Mouse (Mus musculus): ENCODE measurements around the gene Frmd6.

The Frmd6 gene

DNA sequence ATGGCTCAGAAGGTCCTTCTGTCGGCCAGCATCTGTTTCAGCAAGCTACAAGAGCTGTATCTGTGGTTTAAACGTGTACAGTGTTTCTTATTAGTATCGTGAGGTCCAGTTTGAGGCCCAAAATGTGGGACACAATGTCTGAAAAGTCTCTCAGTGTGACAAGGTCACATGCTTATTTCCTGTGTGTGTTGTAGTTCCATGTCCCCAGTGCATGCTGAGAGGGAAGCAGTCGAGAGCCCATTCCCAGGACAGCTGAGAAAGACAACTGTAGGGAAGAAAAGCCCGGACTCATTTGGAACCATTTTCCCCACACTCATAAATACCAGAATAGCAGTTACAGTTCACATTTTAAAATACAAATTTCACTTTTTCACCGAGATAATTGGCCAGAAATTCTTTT, 13.5 kb upstream of the Frmd6 start:
- DNase-seq = peak in 1 of 2 experiments; percentile 20

- peak; percentile 74 to 79 for DNase-seq
Measured at GRCm38 (mm10) chr12:70812176-70812575, 13.1 kb upstream of the Frmd6 start.

DNA sequence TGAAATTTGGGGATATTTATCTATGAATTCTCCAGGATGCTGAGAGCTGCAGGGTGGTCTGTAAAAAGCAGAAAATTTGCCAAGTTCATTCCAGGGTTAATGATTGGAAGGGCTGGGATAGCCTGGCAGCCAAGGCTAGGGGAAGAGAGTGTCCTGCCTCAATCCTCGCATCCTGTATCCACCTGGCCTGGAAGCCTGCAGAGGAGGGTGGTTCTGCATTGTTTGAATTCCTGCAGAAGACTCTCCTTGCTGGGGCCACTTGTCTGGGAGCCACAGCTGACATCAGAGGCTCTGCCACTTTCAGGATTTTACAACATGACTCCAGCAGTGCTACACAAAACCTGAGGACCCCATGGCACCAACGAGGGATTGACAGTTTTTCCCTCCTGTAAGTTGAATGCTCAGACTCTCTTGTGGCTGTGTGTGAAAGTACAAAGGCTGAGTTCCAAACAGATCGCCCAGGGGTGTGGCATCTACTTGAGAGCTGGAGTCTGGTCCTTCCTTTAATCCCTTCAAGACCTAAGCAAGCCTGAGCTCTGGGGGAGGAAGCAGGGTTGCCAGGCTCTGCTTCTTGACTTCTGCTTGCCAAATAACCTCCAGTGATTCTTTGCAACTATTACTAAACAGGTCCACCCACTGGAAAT, 12.4 kb upstream of the Frmd6 start:
- DNase-seq = no peak

DNA sequence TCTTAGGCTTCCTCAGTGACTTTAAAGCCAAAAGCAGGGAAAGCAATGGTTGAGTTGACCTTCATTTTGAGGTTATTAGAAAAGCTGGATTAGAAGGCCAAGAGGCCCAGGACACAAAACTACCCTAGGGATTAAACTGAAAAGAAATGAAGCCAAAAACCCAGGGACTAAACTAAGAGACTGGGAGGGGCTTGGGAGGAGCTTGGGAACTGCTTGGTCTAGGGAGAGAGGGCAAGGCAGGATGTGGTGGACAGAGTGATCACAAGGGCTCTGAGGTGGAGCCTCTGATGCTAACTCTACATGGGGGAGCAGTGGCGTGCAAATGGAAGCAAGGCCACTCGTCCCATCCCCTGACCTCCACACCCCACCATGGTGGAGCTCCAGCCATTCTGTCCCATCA, 8.6 kb upstream of the Frmd6 start:
- no peak for DNase-seq

- no peak for DNase-seq
Measured at GRCm38 (mm10) chr12:70824017-70824416, 1.3 kb upstream of the Frmd6 start.

DNA sequence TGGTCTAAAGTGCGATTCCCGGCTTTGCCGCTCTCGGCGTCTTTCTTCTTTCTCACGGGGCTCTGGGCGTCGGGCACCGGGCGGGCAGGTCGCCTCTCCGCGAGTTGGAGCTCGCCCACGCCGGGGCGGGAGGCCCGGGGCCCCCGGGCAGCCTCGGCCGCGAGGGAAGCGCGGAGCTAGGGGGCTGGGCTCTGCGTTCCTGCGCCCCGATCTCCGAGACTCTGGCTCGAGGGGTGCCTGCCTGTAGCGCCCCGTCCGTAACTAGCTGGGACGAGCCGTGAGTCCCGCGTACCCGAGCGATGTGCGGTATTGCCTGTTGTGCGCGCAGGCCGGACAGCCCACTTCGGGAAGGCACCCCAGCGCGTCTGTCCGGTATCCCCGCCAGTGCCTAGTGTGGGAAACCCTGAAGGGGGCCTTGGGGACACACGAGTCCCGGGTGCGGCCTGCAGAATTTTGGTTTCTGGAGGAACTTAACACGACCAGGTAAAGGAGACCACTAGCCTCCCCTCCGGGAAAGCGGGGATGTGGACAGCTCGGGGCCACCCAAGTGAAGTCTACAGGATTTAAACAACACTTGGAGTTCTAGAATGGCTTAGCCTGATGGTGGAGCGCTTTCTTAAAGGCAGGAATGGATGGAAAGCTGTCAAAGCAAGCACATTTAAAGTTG, 470 bp downstream of the Frmd6 start:
- DNase-seq = peak in 1 of 2 experiments; percentile 58

GRCm38 (mm10) chr12:70826318-70827072, 1.2 kb downstream of the Frmd6 start:
- peak; percentile 39 to 41 for DNase-seq

GRCm38 (mm10) chr12:70827187-70827900, 2.0 kb downstream of the Frmd6 start:
- DNase-seq = peak in 1 of 2 experiments; percentile 10

GRCm38 (mm10) chr12:70827901-70828271, 2.6 kb downstream of the Frmd6 start:
- DNase-seq = no peak

DNA sequence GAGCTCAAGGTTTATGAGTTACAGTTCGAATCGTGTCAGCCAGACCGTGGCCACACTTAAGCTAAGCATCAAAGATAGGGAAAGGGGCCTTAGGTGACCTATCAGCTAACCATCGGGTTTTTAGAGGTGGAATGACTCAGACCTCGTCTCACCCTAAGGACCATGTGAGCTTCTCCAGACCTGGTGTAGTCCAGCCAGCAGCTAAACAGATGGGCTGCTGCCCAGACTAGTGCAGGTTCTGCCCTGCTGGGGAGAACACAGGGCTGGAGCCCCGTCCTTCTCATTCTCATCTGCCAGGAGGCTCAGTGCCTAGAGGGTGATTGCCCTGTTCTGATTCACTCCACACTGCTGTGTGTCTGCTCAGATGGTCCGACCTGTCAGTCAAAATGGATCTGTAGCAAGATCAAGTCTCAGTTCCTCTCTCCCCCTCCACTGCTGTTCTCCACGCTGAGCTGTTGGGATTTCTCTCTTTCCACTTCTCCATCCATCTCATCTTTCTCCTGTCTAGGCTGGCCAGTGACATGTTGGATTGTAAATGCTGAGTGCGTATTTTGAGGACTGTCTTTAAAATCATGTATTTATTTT, 5.8 kb downstream of the Frmd6 start:
- DNase-seq = peak; percentile 49 to 59

DNA sequence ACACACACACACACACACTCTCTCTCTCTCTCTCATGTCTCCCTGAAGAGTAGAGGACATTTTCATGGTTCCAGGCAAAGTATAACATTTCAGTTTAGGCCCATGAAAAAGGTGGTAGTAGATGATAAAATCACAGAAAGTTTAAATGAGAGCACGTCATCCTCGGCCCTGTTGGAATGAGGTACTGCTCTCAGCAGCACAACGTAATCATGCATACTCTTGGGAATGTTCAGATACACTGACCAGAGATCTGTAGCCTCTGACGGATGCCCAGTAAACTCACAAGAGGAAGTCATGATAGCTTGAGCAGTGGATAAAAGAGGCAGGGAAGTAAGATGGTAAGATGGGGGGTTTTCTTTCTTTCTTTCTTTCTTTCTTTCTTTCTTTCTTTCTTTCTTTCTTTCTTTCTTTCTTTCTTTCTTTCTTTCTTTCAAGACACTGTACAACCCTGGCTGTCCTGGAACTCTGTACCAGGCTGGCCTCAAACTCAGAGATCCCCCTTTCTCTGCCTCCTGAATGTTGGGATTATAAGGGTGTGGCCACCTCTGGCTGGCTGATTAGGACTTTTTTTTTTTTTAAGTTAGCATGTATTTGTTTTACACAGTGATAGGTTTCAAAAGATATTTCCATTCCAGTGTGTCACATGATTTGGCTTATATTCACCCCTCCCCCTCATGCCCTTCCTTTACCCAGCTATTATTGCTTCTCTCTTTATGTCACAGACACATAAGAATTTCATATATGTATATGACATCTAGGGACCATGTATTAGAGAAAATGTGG, 7.1 kb downstream of the Frmd6 start:
- no peak for DNase-seq

- DNase-seq = peak in 1 of 2 experiments; percentile 53
Measured at GRCm38 (mm10) chr12:70833050-70833449, 7.7 kb downstream of the Frmd6 start.

DNA sequence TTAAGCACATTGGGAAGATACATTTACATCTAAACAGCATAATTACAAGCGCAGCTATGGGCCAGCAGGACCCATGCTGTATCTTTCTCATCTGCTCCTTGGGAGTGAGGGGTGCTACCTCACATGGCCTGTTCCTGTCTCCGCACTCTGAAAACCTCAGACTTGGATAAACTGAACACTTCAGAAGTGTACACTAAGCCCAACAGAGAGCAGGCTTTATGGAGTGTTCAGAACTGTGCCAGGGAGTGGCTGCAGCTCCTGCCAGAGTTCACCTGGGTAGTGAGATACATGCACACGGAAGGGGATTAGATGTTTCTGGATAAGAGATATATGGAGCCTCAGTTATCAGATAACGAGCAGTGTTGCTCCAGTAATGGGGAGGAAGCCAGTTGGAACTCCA, 8.7 kb downstream of the Frmd6 start:
- no peak for DNase-seq

GRCm38 (mm10) chr12:70835004-70835403, 9.7 kb downstream of the Frmd6 start:
- peak in 1 of 2 experiments; percentile 29 for DNase-seq

- peak; percentile 62 to 65 for DNase-seq
Measured at GRCm38 (mm10) chr12:70837792-70838321, 12.5 kb downstream of the Frmd6 start.

DNA sequence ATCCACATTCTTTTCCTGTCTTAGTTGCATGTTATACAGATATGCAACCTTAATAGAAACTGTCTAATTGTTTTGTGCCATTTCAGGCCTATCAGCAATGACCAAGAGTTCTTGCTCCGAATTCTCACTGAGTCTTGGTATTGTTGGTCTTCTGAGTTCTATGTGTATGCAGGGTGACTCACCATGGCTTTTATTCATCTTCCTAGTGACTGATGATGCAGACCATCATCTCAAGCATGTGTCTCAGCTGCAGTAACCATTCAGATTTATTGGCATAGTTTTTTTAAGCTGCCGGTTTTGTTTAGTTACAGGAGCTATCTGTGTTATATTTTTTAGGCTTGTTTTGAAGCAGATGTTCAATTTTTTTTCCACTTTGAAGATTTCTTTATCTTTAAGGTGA, 20.1 kb downstream of the Frmd6 start:
- no peak for DNase-seq

- DNase-seq = no peak
Measured at GRCm38 (mm10) chr12:70849024-70849423, 23.7 kb downstream of the Frmd6 start.

- DNase-seq = no peak
Measured at GRCm38 (mm10) chr12:70849517-70850291, 24.4 kb downstream of the Frmd6 start.

DNA sequence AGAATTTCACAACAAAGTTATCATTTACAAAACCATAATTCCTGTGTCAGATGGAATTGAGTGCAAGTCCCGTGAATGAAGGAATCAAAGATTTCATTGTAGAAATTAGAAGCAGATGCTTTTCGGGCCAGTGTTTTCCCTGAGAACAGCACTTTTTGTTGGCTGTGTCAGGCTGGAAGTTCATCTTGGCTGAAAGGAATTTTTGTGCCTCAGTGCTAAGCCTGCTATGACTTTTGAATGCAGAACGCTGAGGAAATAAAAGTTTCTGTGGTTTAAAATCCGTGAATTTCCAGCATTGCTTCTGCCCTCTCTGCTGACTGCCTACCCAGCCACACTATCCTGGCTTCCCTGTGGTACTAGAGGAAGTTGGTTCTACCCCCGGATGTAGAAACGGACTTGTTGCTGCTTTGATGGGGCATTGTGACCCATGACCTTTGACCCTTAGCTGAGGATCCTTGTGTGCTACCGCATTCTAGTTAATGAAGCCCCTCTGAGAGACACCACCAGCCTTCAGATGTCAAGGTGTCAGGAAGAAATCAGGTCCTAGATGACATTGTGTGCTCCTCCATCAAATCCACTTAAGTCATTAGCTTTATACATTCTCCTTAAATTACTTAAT, 26.1 kb downstream of the Frmd6 start:
- DNase-seq = no peak

DNA sequence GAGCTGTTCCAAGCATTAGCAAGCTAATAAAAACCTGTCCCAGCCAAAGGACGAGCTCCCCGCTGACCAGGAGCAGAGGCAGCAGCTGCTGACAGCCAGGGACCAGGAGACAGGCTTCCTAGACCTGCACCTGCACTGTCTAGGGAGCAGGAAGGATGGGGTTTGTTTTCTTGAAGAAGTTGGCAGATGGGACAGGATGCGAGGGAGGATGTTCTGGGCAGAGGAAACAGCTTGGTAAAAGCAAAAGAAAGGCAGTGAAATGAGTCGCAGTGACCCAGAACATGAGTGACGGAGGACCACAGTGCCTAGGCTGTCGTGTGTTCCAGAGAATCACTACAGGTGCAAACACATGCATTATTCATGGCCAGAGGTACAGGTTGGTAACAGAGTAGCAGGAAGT, 27.7 kb downstream of the Frmd6 start:
- DNase-seq = peak; percentile 26 to 30
